ENCODE assay signal across 8 mouse cellular contexts in the genomic region with DNA sequence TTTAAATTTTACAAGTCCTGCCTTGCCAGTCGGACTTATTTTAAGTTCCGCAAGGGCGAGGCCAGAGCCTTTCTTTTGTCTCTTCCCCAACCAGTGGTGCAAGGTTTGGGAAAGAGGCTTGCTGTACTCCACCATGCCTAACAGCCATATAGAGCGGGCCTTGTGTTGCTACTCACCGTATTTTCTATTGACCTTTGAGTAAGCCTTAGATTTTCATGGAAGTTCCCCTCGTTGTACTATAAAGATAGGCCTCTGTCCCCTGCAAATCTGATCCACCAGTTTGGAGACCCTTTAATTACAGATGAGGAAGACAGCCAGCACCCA. TPM values are rescaled to one million over a fixed set of nuclear protein-coding genes. Genes with fewer than 3 reads are reported as not detected.
DNase-seq lines count a peak whose midpoint lies in the region; ATAC-seq lines count a peak whose summit lies in the region.

No protein-coding gene starts in this region.

- peak overlapping the region; percentile 100 for H3K27ac ChIP-seq in limb, embryonic 13.5 days
- peak overlapping the region; percentile 97 for H3K27ac ChIP-seq in midbrain, embryonic 15.5 days

- 6% methylated on average over 6 of the region's 6 CpGs for WGBS in limb, embryonic 13.5 days
- 3% methylated on average over 6 of the region's 6 CpGs for WGBS in midbrain, embryonic 15.5 days

- H3K4me3 ChIP-seq in limb, embryonic 13.5 days: peak overlapping the region; percentile 100
- H3K4me3 ChIP-seq in midbrain, embryonic 15.5 days: peak overlapping the region; percentile 100

- peaks cover 15% of the 10 kb centered on the region for H3K4me1 ChIP-seq in limb, embryonic 13.5 days
- H3K4me1 ChIP-seq in midbrain, embryonic 15.5 days: peaks cover 22% of the 10 kb centered on the region

- intact Hi-C loops in heart, postnatal 36 days (cut with DNase I): no loop called here

- no peak for ATAC-seq in limb, embryonic 13.5 days (ENCODE audit: low FRiP score, low read depth)
- no peak for ATAC-seq in midbrain, embryonic 15.5 days (replicated peaks)

- H3K9me3 ChIP-seq in limb, embryonic 13.5 days: no peaks in the 10 kb centered on the region
- no peaks in the 10 kb centered on the region for H3K9me3 ChIP-seq in midbrain, embryonic 15.5 days

- DNase-seq in ovary, postnatal 10 days (ENCODE audit: low spot score): peak; percentile 24
- no peak for DNase-seq in ovary, adult 18-20 months (ENCODE audit: low spot score)
- peak; percentile 64 for DNase-seq in embryo, embryonic 11 days
- peak; percentile 41 to 58 for DNase-seq in heart, postnatal 36 days
- peak; percentile 38 for DNase-seq in thymus, postnatal 14 days
- DNase-seq in left cerebral cortex, adult 18-20 months (ENCODE audit: low spot score in 2 of 2): no peak

- H3K27me3 ChIP-seq in limb, embryonic 13.5 days: no peaks in the 10 kb centered on the region
- H3K27me3 ChIP-seq in midbrain, embryonic 15.5 days (replicated peaks): no peaks in the 10 kb centered on the region

- H3K9ac ChIP-seq in limb, embryonic 13.5 days: peak overlapping the region; percentile 100
- H3K9ac ChIP-seq in midbrain, embryonic 15.5 days: peak overlapping the region; percentile 79

- peaks cover 15% of the 10 kb centered on the region for H3K36me3 ChIP-seq in limb, embryonic 13.5 days
- peaks cover 3% of the 10 kb centered on the region for H3K36me3 ChIP-seq in midbrain, embryonic 15.5 days (replicated peaks)

- H3K4me2 ChIP-seq in limb, embryonic 13.5 days (replicated peaks): peak overlapping the region; percentile 69
- H3K4me2 ChIP-seq in midbrain, embryonic 15.5 days: peak overlapping the region; percentile 49

RNA-seq across cellular contexts. Expression of a gene that starts 0.7 kb away (rescaled TPM):
- total RNA-seq in heart, postnatal 36 days (2021): 100 to 1,000 TPM; 167 to 200 TPM
- 344 TPM in 2 replicates for polyA plus RNA-seq in limb, embryonic 13.5 days (2015; fragmentation: Nextera tagmentation; extraction: Ambion mirVana)
- polyA plus RNA-seq in midbrain, embryonic 15.5 days (2015; fragmentation: Nextera tagmentation; extraction: Ambion mirVana): 255 and 278 TPM in 2 replicates
- 100 to 1,000 TPM; 419 to 428 TPM for total RNA-seq in left cerebral cortex, adult 18-20 months (2021)

RNA-seq across cellular contexts. Expression of a gene that starts 19.4 kb away (rescaled TPM):
- total RNA-seq in heart, postnatal 36 days (2021): 100 to 1,000 TPM; 105 to 109 TPM
- polyA plus RNA-seq in limb, embryonic 13.5 days (2015; fragmentation: Nextera tagmentation; extraction: Ambion mirVana): 133 and 135 TPM in 2 replicates
- 104 and 107 TPM in 2 replicates for polyA plus RNA-seq in midbrain, embryonic 15.5 days (2015; fragmentation: Nextera tagmentation; extraction: Ambion mirVana)
- total RNA-seq in left cerebral cortex, adult 18-20 months (2021): 10 to 100 TPM; 33.1 to 34.6 TPM

Comparison
In these comparisons a context has a peak if more than half of its experiments do, and no peak if none do; other contexts are left out.
1. DNase-seq: peak in ovary, postnatal 10 days (single experiment), embryo, embryonic 11 days (single experiment), heart, postnatal 36 days (2 of 2) and thymus, postnatal 14 days (single experiment); none in ovary, adult 18-20 months (single experiment) and left cerebral cortex, adult 18-20 months (0 of 2).